Mouse (Mus musculus) spleen, adult 2 months (tissue): ENCODE measurements around the gene Olfr56.

ENCODE experiments used
- CTCF ChIP-seq: fragments of 200-500 bp; IDR thresholded peaks from 2 replicates; pipeline ENCODE4 v1.5.1; 2011; ENCODE audit warnings: mild to moderate bottlenecking, inconsistent platforms; ENCODE audit not compliant: insufficient read depth, insufficient read length, insufficient replicate concordance; ENCODE audit errors: extremely low read depth
- POLR2A ChIP-seq: fragments of 200-500 bp; IDR thresholded peaks from 2 replicates; pipeline ENCODE4 v1.6.1; 2011; ENCODE audit warnings: low read depth, low read length, inconsistent platforms

DNA sequence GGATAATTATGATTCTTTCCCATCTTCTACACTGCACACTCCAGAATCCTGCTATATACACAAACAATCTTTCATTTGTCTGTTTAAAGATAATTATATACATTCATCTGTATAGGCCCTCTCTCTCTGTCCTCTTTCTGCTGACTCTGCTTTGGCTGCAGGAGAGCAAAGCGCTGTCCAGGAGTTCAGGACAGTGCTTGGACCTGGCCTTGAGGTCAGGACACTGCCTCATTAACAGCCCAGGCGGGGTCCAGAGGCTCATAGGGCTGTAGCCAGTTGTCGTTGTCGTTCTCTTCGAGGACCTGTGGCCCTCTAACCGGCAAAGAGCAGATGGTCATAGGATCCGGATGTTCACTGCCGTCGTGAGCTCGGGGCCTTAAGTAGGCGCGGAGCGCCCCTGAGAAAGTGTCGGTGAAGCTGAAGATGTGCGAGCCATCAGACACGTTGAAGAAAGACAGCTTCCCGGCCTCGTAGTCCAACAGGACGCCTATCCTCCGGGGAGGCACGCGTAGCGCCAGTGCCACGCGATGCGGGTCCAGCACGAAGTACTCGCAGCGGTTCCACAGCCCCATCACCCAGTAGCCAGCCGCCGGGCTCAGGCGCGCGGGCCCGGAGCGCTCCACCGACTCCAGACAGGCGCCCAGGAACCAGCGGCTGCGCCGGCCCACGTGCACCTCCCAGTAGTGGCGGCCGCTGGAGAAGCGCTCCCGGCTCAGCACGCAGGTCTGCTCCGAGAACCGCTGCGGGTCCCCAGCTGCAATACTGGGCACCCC, 190.3 kb downstream of the Olfr56 start:
- TF ChIP-seq POLR2A (no peak), CTCF (no peak)
